15 mouse cellular contexts compared by ENCODE assay signal in genomic region chr4:138033871-138034270, GRCm38 (mm10). TPM values are rescaled to one million over a fixed set of nuclear protein-coding genes. Genes with fewer than 3 reads are reported as not detected.
A peak's percentile ranks its signal among the peaks of the same experiment; 100 is the strongest.
DNase-seq lines count a peak whose midpoint lies in the region; ATAC-seq and TF ChIP-seq lines count a peak whose summit lies in the region.
"Had no signal": no experiment of that assay in that cellular context is flagged by ENCODE, and none has a peak within 500 bp of the region (broad histone marks: within the 10 kb centered on the region; RNA-seq: fewer than 3 reads in every experiment).

No protein-coding gene starts in this region.

- WGBS in kidney, postnatal 0 days = 83% methylated on average over 4 of the region's 4 CpGs
- 82% methylated on average over 4 of the region's 4 CpGs for WGBS in midbrain, embryonic 11.5 days
- 88% methylated on average over 4 of the region's 4 CpGs for WGBS in midbrain, embryonic 16.5 days

- no peak for DNase-seq in kidney, postnatal 0 days (ENCODE audit: low spot score)
- DNase-seq in kidney, adult 9 months = no peak
- DNase-seq in midbrain, embryonic 11.5 days (ENCODE audit: low spot score, missing footprints) = peak; percentile 81
- DNase-seq in ZHBTc4 (ENCODE audit: low read depth, low spot score) = peak; percentile 32
- no peak for DNase-seq in right cerebral cortex, postnatal 25 days
- DNase-seq in adrenal gland, adult 18-20 months (ENCODE audit: low spot score in 2 of 2) = no peak
- DNase-seq: cerebellum, adult 18-20 months; thymus, postnatal 14 days had no signal

- no peak overlapping the region for H3K4me2 ChIP-seq in kidney, postnatal 0 days (ENCODE audit: low read length)
- H3K4me2 ChIP-seq in midbrain, embryonic 11.5 days = no peak overlapping the region
- H3K4me2 ChIP-seq in midbrain, embryonic 16.5 days (ENCODE audit: low read length) = no peak overlapping the region
- H3K4me2 ChIP-seq: intestine, embryonic 15.5 days; limb, embryonic 12.5 days; midbrain, embryonic 12.5 days had no signal

- H3K36me3 ChIP-seq in kidney, postnatal 0 days (ENCODE audit: insufficient read depth, low read length) = peaks cover 16% of the 10 kb centered on the region
- peaks cover 3% of the 10 kb centered on the region; the same call in 1 of the 2 replicates for H3K36me3 ChIP-seq in midbrain, embryonic 11.5 days (ENCODE audit: control insufficient read depth, insufficient read depth, low read length)
- H3K36me3 ChIP-seq in midbrain, embryonic 16.5 days (ENCODE audit: control insufficient read depth, insufficient read depth, low read length) = no peaks in the 10 kb centered on the region

- H3K27me3 ChIP-seq in kidney, postnatal 0 days (ENCODE audit: insufficient read depth, low read length) = no peaks in the 10 kb centered on the region
- no peaks in the 10 kb centered on the region for H3K27me3 ChIP-seq in midbrain, embryonic 11.5 days (ENCODE audit: control insufficient read depth, insufficient read depth, low read length)
- H3K27me3 ChIP-seq in midbrain, embryonic 16.5 days (ENCODE audit: control insufficient read depth, insufficient read depth, low read depth, low read length) = no peaks in the 10 kb centered on the region
- H3K27me3 ChIP-seq: intestine, embryonic 15.5 days; limb, embryonic 12.5 days; midbrain, embryonic 12.5 days; Patski had no signal

- no peak overlapping the region for H3K9ac ChIP-seq in kidney, postnatal 0 days (ENCODE audit: low read depth, low read length)
- no peak overlapping the region for H3K9ac ChIP-seq in midbrain, embryonic 11.5 days (ENCODE audit: low read length)
- H3K9ac ChIP-seq in midbrain, embryonic 16.5 days (ENCODE audit: low read depth, low read length) = no peak overlapping the region
- H3K9ac ChIP-seq: intestine, embryonic 15.5 days; limb, embryonic 12.5 days; midbrain, embryonic 12.5 days had no signal

- no peaks in the 10 kb centered on the region for H3K9me3 ChIP-seq in kidney, postnatal 0 days (replicated peaks; ENCODE audit: low read length)
- no peaks in the 10 kb centered on the region for H3K9me3 ChIP-seq in midbrain, embryonic 11.5 days (ENCODE audit: control insufficient read depth, low read length)
- H3K9me3 ChIP-seq in midbrain, embryonic 16.5 days (replicated peaks; ENCODE audit: control insufficient read depth, low read length, poor library complexity, severe bottlenecking) = no peaks in the 10 kb centered on the region
- H3K9me3 ChIP-seq: hindbrain, embryonic 10.5 days; intestine, embryonic 15.5 days; limb, embryonic 12.5 days; midbrain, embryonic 12.5 days had no signal

- peaks cover 5% of the 10 kb centered on the region; the same call in 1 of the 2 replicates for H3K4me1 ChIP-seq in kidney, postnatal 0 days (replicated peaks; ENCODE audit: insufficient read depth, low read length)
- peaks cover 10% of the 10 kb centered on the region for H3K4me1 ChIP-seq in midbrain, embryonic 11.5 days (ENCODE audit: control insufficient read depth, insufficient read depth, low read length)
- peaks cover 13% of the 10 kb centered on the region for H3K4me1 ChIP-seq in midbrain, embryonic 16.5 days (ENCODE audit: control insufficient read depth, insufficient read depth, low read length)

- TF ChIP-seq CTCF in kidney, postnatal 0 days (IDR thresholded peaks at IDR 0.05; ENCODE audit: low read depth) = peak; percentile 47; the same call in 1 of the 2 replicates

- ATAC-seq in kidney, postnatal 0 days (replicated peaks; ENCODE audit: low FRiP score, low read depth) = no peak
- no peak for ATAC-seq in midbrain, embryonic 11.5 days (ENCODE audit: low FRiP score)
- no peak for ATAC-seq in midbrain, embryonic 16.5 days
- ATAC-seq in megakaryocyte progenitor cell, adult 5-6 weeks (replicated peaks; ENCODE audit: poor library complexity) = 0 out of 2 replicates have a peak, but pooled peaks have one; percentile 26
- ATAC-seq: intestine, embryonic 15.5 days; Patski had no signal

- no peak overlapping the region for H3K27ac ChIP-seq in kidney, postnatal 0 days
- no peak overlapping the region for H3K27ac ChIP-seq in midbrain, embryonic 11.5 days (ENCODE audit: low read depth, low read length)
- no peak overlapping the region for H3K27ac ChIP-seq in midbrain, embryonic 16.5 days (ENCODE audit: low read length)
- H3K27ac ChIP-seq: hindbrain, embryonic 10.5 days; intestine, embryonic 15.5 days; limb, embryonic 12.5 days; midbrain, embryonic 12.5 days had no signal

- H3K4me3 ChIP-seq in kidney, postnatal 0 days (replicated peaks; ENCODE audit: low read depth, low read length) = no peak overlapping the region
- no peak overlapping the region for H3K4me3 ChIP-seq in midbrain, embryonic 11.5 days (ENCODE audit: low read depth, low read length)
- H3K4me3 ChIP-seq in midbrain, embryonic 16.5 days (ENCODE audit: low read depth, low read length) = no peak overlapping the region
- H3K4me3 ChIP-seq: hindbrain, embryonic 10.5 days; intestine, embryonic 15.5 days; limb, embryonic 12.5 days; midbrain, embryonic 12.5 days had no signal

RNA-seq across cellular contexts. Expression of gene Eif4g3, which starts 41.0 kb away (rescaled TPM):
- polyA plus RNA-seq in kidney, postnatal 0 days (2015; fragmentation: Nextera tagmentation; extraction: Ambion mirVana) = 26.6 and 28.6 TPM in 2 replicates
- 39.5 and 41.9 TPM in 2 replicates for polyA plus RNA-seq in midbrain, embryonic 11.5 days (2014; fragmentation: Nextera tagmentation; extraction: Ambion mirVana)
- polyA plus RNA-seq in midbrain, embryonic 16.5 days (2015; fragmentation: Nextera tagmentation; extraction: Ambion mirVana) = 48.7 and 54.1 TPM in 2 replicates
- 60.3 and 60.4 TPM in 2 replicates for total RNA-seq in megakaryocyte progenitor cell, adult 5-6 weeks (2015)
- 36.9 and 39.1 TPM in 2 replicates for total RNA-seq in megakaryocyte progenitor cell, adult 5-6 weeks (2017)
- 100 to 1,000 TPM in 1 of 2 experiments, 10 to 100 TPM in 1; 67.3 to 131 TPM for total RNA-seq in adrenal gland, adult 18-20 months (2021)

Comparison
In these comparisons a context has a peak if more than half of its experiments do, and no peak if none do; other contexts are left out.
1. DNase-seq: peak in midbrain, embryonic 11.5 days (single experiment) and ZHBTc4 (single experiment); none in kidney, postnatal 0 days (single experiment), kidney, adult 9 months (single experiment), right cerebral cortex, postnatal 25 days (single experiment) and adrenal gland, adult 18-20 months (0 of 2).